Mouse (Mus musculus): ENCODE data around the gene Pnkd. TPM values are rescaled to one million over a fixed set of nuclear protein-coding genes. Genes with fewer than 3 reads are reported as not detected.

Pnkd gene
- total and polyA plus RNA-seq, 3 experiments, result 45.5 to 318 (median 154) TPM

DNA sequence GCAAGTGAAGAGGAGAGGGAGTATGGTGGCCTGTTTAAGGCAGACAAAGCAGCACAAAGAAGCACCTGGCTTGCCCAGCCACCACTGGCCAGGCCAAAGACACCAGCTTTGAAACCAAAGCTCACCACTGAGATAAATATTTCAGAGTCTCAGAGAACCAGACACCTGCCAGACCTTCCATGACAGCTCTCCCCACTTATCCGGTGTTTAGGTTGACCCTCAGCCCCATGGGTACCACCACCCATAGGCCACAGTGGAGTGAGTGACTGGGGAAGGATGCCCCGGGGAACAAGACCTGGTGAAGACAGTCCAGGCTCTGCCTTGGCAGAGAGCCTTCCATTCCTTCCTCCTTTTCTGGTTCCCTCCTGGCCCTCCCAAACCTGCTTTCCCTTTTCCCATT lies 18.1 kb downstream of the Pnkd start:
- TF ChIP-seq EP300 (IDR thresholded peaks at IDR 0.05; ENCODE audit: low read length), result no peak
- no peak for TF ChIP-seq NRF1 (IDR thresholded peaks at IDR 0.05; ENCODE audit: low read depth, low read length)
- no peak for TF ChIP-seq MYC (IDR thresholded peaks at IDR 0.05; ENCODE audit: low read depth, low read length)
- no peak for TF ChIP-seq POLR2AphosphoS2 (IDR thresholded peaks at IDR 0.05; ENCODE audit: low read depth, low read length)
- TF ChIP-seq MAFK (IDR thresholded peaks at IDR 0.05; ENCODE audit: insufficient replicate concordance, low read length), result no peak
- TF ChIP-seq E2F4 (IDR thresholded peaks at IDR 0.05; ENCODE audit: insufficient replicate concordance, low read depth, low read length), result no peak
- no peak for TF ChIP-seq USF1 (IDR thresholded peaks at IDR 0.05; ENCODE audit: low read depth, low read length)
- no peak for TF ChIP-seq BHLHE40 (IDR thresholded peaks at IDR 0.05; ENCODE audit: low read depth, low read length)
- TF ChIP-seq TCF12 (IDR thresholded peaks at IDR 0.05; ENCODE audit: low read depth, low read length), result no peak
- no peak for TF ChIP-seq HCFC1 (IDR thresholded peaks at IDR 0.05; ENCODE audit: low read depth, low read length)
- no peak for TF ChIP-seq ZMIZ1 (IDR thresholded peaks at IDR 0.05; ENCODE audit: low read depth, low read length)
- TF ChIP-seq ZKSCAN1 (IDR thresholded peaks at IDR 0.05; ENCODE audit: borderline replicate concordance, low read depth, low read length), result no peak
- no peak for TF ChIP-seq GABPA (IDR thresholded peaks at IDR 0.05; ENCODE audit: insufficient replicate concordance, low read depth, low read length)
- TF ChIP-seq MAX (IDR thresholded peaks at IDR 0.05; ENCODE audit: low read length), result no peak
- no peak for TF ChIP-seq JUN (IDR thresholded peaks at IDR 0.05; ENCODE audit: insufficient read depth, low read depth, low read length)
- peaks cover 30% of the 10 kb centered on the region for H3K79me2 ChIP-seq (replicated peaks; ENCODE audit: control insufficient read depth, extremely low read depth, insufficient read depth, poor library complexity, severe bottlenecking)
- in situ Hi-C loops (cut with MboI; ENCODE audit: low pct_ligation_motif_present, low pct_unique_long_range_greater_than_20kb, low sequenced_read_pairs) (no loop called here), dilution Hi-C loops (cut with MboI; ENCODE audit: extremely low pct_ligation_motif_present, extremely low pct_unique_long_range_greater_than_20kb, low sequenced_read_pairs) (no loop called here)
- H3K9me3 ChIP-seq (replicated peaks; ENCODE audit: low read length), result peaks cover 2% of the 10 kb centered on the region
- H3K4me2 ChIP-seq (ENCODE audit: insufficient read depth, low read depth, poor library complexity, severe bottlenecking), result peak overlapping the region; percentile 70
- no peak overlapping the region for H3K27ac ChIP-seq (ENCODE audit: insufficient read depth, low read depth)
- no peaks in the 10 kb centered on the region for H3K27me3 ChIP-seq (replicated peaks)
- H3K9ac ChIP-seq (ENCODE audit: insufficient read depth, low read depth), result peak overlapping the region; percentile 61; the same call in 1 of the 2 replicates
- H3K4me1 ChIP-seq (ENCODE audit: control insufficient read depth in 1 of 2, insufficient read depth in 2 of 2), result peaks cover 14 to 67% of the 10 kb centered on the region in 2 experiments
- peak overlapping the region in 2 of 3 experiments; percentile 75 to 79 for H3K4me3 ChIP-seq (replicated peaks in 1 of 3; ENCODE audit: low read depth in 2 of 3, low read length in 2 of 3, poor library complexity in 1 of 3)
- DNase-seq (ENCODE audit: extremely low read depth), result no peak
- H3K36me3 ChIP-seq (replicated peaks in 1 of 2; ENCODE audit: control insufficient read depth in 1 of 2, insufficient read depth in 1 of 2, low read length in 1 of 2), result peaks cover 0 to 34% of the 10 kb centered on the region in 2 experiments

DNA sequence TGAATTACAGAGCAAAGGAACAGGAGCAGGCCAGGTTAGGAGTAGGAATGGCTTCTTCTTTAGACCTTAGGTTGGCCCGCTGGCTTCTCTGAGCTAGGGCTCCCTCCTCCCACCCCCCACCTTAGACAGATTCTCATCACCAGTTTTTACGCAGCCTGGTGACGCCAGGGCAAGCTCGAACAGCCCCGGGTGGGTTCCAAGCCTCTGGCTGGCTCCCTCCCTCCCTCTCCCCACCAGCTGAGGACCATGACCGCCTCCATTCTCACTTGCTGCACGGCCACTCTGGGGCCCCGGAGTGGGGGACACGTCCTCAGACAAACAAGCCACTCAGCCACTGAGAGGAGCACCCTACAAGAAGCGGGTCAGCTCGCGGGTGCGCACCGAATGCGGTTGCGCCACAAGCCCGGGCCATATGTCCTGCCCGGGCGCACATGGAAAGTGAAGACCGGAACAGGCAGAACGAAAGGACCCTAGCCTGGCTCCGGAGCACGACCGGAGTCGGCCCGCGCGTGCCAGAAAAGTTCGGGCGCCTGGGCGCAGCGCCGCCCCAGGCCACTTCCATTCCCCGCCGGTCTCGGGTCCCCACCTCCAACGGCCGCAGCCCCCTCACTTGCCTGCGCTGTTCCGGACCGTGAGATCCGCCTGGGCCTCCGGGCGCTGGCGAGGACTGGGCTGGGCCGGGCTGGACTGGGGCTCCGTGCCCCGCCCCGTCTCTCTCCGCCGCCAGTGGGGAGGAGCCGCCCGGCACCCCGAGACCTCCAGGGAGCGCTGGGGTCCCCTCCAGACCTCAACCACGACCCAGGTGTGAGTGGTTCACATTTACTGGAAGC lies 19.0 kb downstream of the Pnkd start:
- peaks cover 24% of the 10 kb centered on the region for H3K79me2 ChIP-seq (replicated peaks; ENCODE audit: control insufficient read depth, extremely low read depth, insufficient read depth, poor library complexity, severe bottlenecking)
- in situ Hi-C loops (cut with MboI; ENCODE audit: low pct_ligation_motif_present, low pct_unique_long_range_greater_than_20kb, low sequenced_read_pairs), result no loop called here
- dilution Hi-C loops (cut with MboI; ENCODE audit: extremely low pct_ligation_motif_present, extremely low pct_unique_long_range_greater_than_20kb, low sequenced_read_pairs), result no loop called here
- H3K27ac ChIP-seq (ENCODE audit: insufficient read depth, low read depth), result peak overlapping the region; percentile 39
- peak overlapping the region; percentile 61 for H3K9ac ChIP-seq (ENCODE audit: insufficient read depth, low read depth)
- H3K4me3 ChIP-seq (replicated peaks in 1 of 3; ENCODE audit: low read depth in 2 of 3, low read length in 2 of 3, poor library complexity in 1 of 3), result peak overlapping the region; percentile 75 to 91 (median 79)
- H3K27me3 ChIP-seq (replicated peaks), result no peaks in the 10 kb centered on the region
- peak; percentile 52 for DNase-seq (ENCODE audit: extremely low read depth)
- H3K9me3 ChIP-seq (replicated peaks; ENCODE audit: low read length), result peaks cover 2% of the 10 kb centered on the region
- peaks cover 0 to 26% of the 10 kb centered on the region in 2 experiments for H3K36me3 ChIP-seq (replicated peaks in 1 of 2; ENCODE audit: control insufficient read depth in 1 of 2, insufficient read depth in 1 of 2, low read length in 1 of 2)
- peak overlapping the region; percentile 91 for H3K4me2 ChIP-seq (ENCODE audit: insufficient read depth, low read depth, poor library complexity, severe bottlenecking)
- H3K4me1 ChIP-seq (ENCODE audit: control insufficient read depth in 1 of 2, insufficient read depth in 2 of 2), result peaks cover 14 to 67% of the 10 kb centered on the region in 2 experiments
- TF ChIP-seq IRF4 (IDR thresholded peaks at IDR 0.05; ENCODE audit: low read depth, low read length) (no peak), ZNF384 (IDR thresholded peaks at IDR 0.05; ENCODE audit: low read depth, low read length) (no peak), RAD21 (IDR thresholded peaks at IDR 0.05; ENCODE audit: low read depth, low read length) (no peak), MYC (IDR thresholded peaks at IDR 0.05; ENCODE audit: low read depth, low read length) (no peak; the same call in 1 of the 2 replicates), USF1 (IDR thresholded peaks at IDR 0.05; ENCODE audit: low read depth, low read length) (no peak), ZC3H11A (IDR thresholded peaks at IDR 0.05; ENCODE audit: low read depth, low read length) (no peak), RCOR1 (conservative IDR thresholded peaks at IDR 0.05; ENCODE audit: low read depth, low read length) (no peak), BHLHE40 (IDR thresholded peaks at IDR 0.05; ENCODE audit: low read depth, low read length) (peak; percentile 50), EP300 (IDR thresholded peaks at IDR 0.05; ENCODE audit: low read length) (no peak), TCF12 (IDR thresholded peaks at IDR 0.05; ENCODE audit: low read depth, low read length) (no peak; the same call in 1 of the 2 replicates), CHD1 (IDR thresholded peaks at IDR 0.05; ENCODE audit: low read depth, low read length) (0 out of 2 replicates have a peak, but pooled peaks have one; percentile 74), POLR2AphosphoS2 (IDR thresholded peaks at IDR 0.05; ENCODE audit: low read depth, low read length) (no peak), MAZ (IDR thresholded peaks at IDR 0.05; ENCODE audit: low read depth, low read length) (no peak; the same call in 1 of the 2 replicates), KAT2A (IDR thresholded peaks at IDR 0.05; ENCODE audit: insufficient replicate concordance, low read length) (no peak), JUN (IDR thresholded peaks at IDR 0.05; ENCODE audit: insufficient read depth, low read depth, low read length) (no peak), TBP (conservative IDR thresholded peaks at IDR 0.05; ENCODE audit: low read depth, low read length) (no peak), E2F4 (IDR thresholded peaks at IDR 0.05; ENCODE audit: insufficient replicate concordance, low read depth, low read length) (no peak), GABPA (IDR thresholded peaks at IDR 0.05; ENCODE audit: insufficient replicate concordance, low read depth, low read length) (no peak), UBTF (IDR thresholded peaks at IDR 0.05; ENCODE audit: low read depth, low read length) (peak; percentile 69; the same call in 1 of the 2 replicates), PAX5 (IDR thresholded peaks at IDR 0.05; ENCODE audit: low read length) (no peak), ETS1 (conservative IDR thresholded peaks at IDR 0.05; ENCODE audit: low read depth, low read length) (no peak), ZMIZ1 (IDR thresholded peaks at IDR 0.05; ENCODE audit: low read depth, low read length) (peak; percentile 66; the same call in 1 of the 2 replicates)
